Mouse (Mus musculus): ENCODE data around the gene Dennd1a. TPM values are rescaled to one million over a fixed set of nuclear protein-coding genes. Genes with fewer than 3 reads are reported as not detected.

Gene Dennd1a
- total RNA-seq, 1 experiment from 2014 or later: 16.1 TPM

- ATAC-seq (replicated peaks; ENCODE audit: insufficient number of reproducible peaks, low FRiP score, low TSS enrichment, poor library complexity, severe bottlenecking): no peak
Measured at GRCm38 (mm10) chr2:37756220-37756930, 530.8 kb downstream of the Dennd1a start.

GRCm38 (mm10) chr2:37751114-37751513, 536.1 kb downstream of the Dennd1a start:
- no peak for ATAC-seq (replicated peaks; ENCODE audit: insufficient number of reproducible peaks, low FRiP score, low TSS enrichment, poor library complexity, severe bottlenecking)

GRCm38 (mm10) chr2:37749323-37749722, 537.9 kb downstream of the Dennd1a start:
- no peak for ATAC-seq (replicated peaks; ENCODE audit: insufficient number of reproducible peaks, low FRiP score, low TSS enrichment, poor library complexity, severe bottlenecking)

Other genes starting within 250 kb of the Dennd1a start
- gene Lhx2, start 51.9 kb upstream of the Dennd1a start, total RNA-seq (2017): not detected in 3 replicates
- 0.39 to 0.57 TPM (median 0.53 TPM) in 3 replicates for gene Nek6, start 224.3 kb upstream of the Dennd1a start, total RNA-seq (2017)

Data from monocyte, adult 5-6 weeks (primary cell).